Mouse (Mus musculus): Measurements from ENCODE around the gene Myoz2. TPM values are rescaled to one million over a fixed set of nuclear protein-coding genes. Genes with fewer than 3 reads are reported as not detected.

Gene Myoz2
- total and polyA plus RNA-seq, 3 experiments: not detected

- TF ChIP-seq JUND (IDR thresholded peaks at IDR 0.05; ENCODE audit: low read depth, low read length) (no peak), GATA1 (IDR thresholded peaks at IDR 0.05; ENCODE audit: low read depth, low read length) (no peak), POLR2AphosphoS2 (IDR thresholded peaks at IDR 0.05; ENCODE audit: low read length) (no peak), CHD1 (IDR thresholded peaks at IDR 0.05; ENCODE audit: low read depth, low read length) (no peak)
These were observed 16.0 kb downstream of the Myoz2 start (continued) for GRCm38 (mm10) chr3:123018792-123019191.

- DNase-seq (ENCODE audit: low read depth, low spot score): no peak
- Histone ChIP-seq H3K4me1 (ENCODE audit: control insufficient read depth in 1 of 2, insufficient read depth in 2 of 2, low read length in 2 of 2) (no peaks in the 10 kb centered on the region), H3K27ac (ENCODE audit: control insufficient read depth, low read depth, low read length) (no peak overlapping the region), H3K36me3 (ENCODE audit: control insufficient read depth in 1 of 2, insufficient read depth in 2 of 2, low read length in 2 of 2) (no peaks in the 10 kb centered on the region), H3K79me2 (ENCODE audit: control insufficient read depth, insufficient read depth, low read length, poor library complexity) (no peaks in the 10 kb centered on the region), H3K4me3 (ENCODE audit: control insufficient read depth in 1 of 2, insufficient read depth in 1 of 2, low read depth in 2 of 2, low read length in 2 of 2) (no peak overlapping the region), H3K9ac (ENCODE audit: control insufficient read depth, low read depth, low read length, poor library complexity, severe bottlenecking) (no peak overlapping the region), H3K9me3 (replicated peaks; ENCODE audit: insufficient read depth, low read length) (no peaks in the 10 kb centered on the region), H3K27me3 (ENCODE audit: control insufficient read depth in 1 of 2, insufficient read depth in 2 of 2, low read length in 2 of 2) (no peaks in the 10 kb centered on the region)
- TF ChIP-seq USF2 (IDR thresholded peaks at IDR 0.05; ENCODE audit: borderline replicate concordance in 1 of 2, insufficient read depth in 1 of 2, low read depth in 1 of 2, low read length in 2 of 2) (no peak), POLR2A (IDR thresholded peaks at IDR 0.05; ENCODE audit: control insufficient read depth in 1 of 2, insufficient read depth in 1 of 2, low read depth in 1 of 2, low read length in 2 of 2, poor library complexity in 1 of 2) (no peak), CHD2 (IDR thresholded peaks at IDR 0.05; ENCODE audit: low read length) (no peak), MAZ (IDR thresholded peaks at IDR 0.05; ENCODE audit: low read depth, low read length) (no peak), MYB (IDR thresholded peaks at IDR 0.05; ENCODE audit: low read depth, low read length) (no peak), POLR2AphosphoS2 (IDR thresholded peaks at IDR 0.05; ENCODE audit: low read length) (no peak), ZKSCAN1 (IDR thresholded peaks at IDR 0.05; ENCODE audit: low read depth, low read length) (no peak), ETS1 (IDR thresholded peaks at IDR 0.05; ENCODE audit: low read depth, low read length) (no peak), KAT2A (conservative IDR thresholded peaks at IDR 0.05; ENCODE audit: low read depth, low read length) (no peak), BHLHE40 (IDR thresholded peaks at IDR 0.05; ENCODE audit: borderline replicate concordance, low read depth, low read length) (no peak), TBP (IDR thresholded peaks at IDR 0.05; ENCODE audit: low read depth, low read length) (no peak), UBTF (IDR thresholded peaks at IDR 0.05; ENCODE audit: borderline replicate concordance, insufficient read depth, low read depth, low read length) (no peak), GATA1 (IDR thresholded peaks at IDR 0.05; ENCODE audit: low read depth, low read length) (no peak), MEF2A (IDR thresholded peaks at IDR 0.05; ENCODE audit: extremely low read depth, insufficient replicate concordance, low read depth, low read length, poor library complexity, severe bottlenecking) (no peak), SIN3A (IDR thresholded peaks at IDR 0.05; ENCODE audit: low read length) (no peak), NELFE (IDR thresholded peaks at IDR 0.05; ENCODE audit: low read depth, low read length) (no peak)
These were observed 21.3 kb downstream of the Myoz2 start for GRCm38 (mm10) chr3:123013476-123013875.

GRCm38 (mm10) chr3:123009417-123009816, 25.4 kb downstream of the Myoz2 start:
- H3K4me3 ChIP-seq (ENCODE audit: control insufficient read depth in 1 of 2, insufficient read depth in 1 of 2, low read depth in 2 of 2, low read length in 2 of 2): no peak overlapping the region
- no peak overlapping the region for H3K27ac ChIP-seq (ENCODE audit: control insufficient read depth, low read depth, low read length)
- no peak for TF ChIP-seq MXI1 (IDR thresholded peaks at IDR 0.05; ENCODE audit: low read depth, low read length)
- no peak for TF ChIP-seq MEF2A (IDR thresholded peaks at IDR 0.05; ENCODE audit: extremely low read depth, insufficient replicate concordance, low read depth, low read length, poor library complexity, severe bottlenecking)
- no peak for TF ChIP-seq NELFE (IDR thresholded peaks at IDR 0.05; ENCODE audit: low read depth, low read length)
- TF ChIP-seq CHD1 (IDR thresholded peaks at IDR 0.05; ENCODE audit: low read depth, low read length): no peak
- no peak for TF ChIP-seq CHD2 (IDR thresholded peaks at IDR 0.05; ENCODE audit: low read length)
- TF ChIP-seq MYC (IDR thresholded peaks at IDR 0.05; ENCODE audit: low read depth, low read length): no peak
- TF ChIP-seq EP300 (IDR thresholded peaks at IDR 0.05; ENCODE audit: low read depth in 1 of 2, low read length in 2 of 2): no peak
- no peak for TF ChIP-seq TCF12 (IDR thresholded peaks at IDR 0.05; ENCODE audit: low read depth, low read length)
- TF ChIP-seq USF2 (IDR thresholded peaks at IDR 0.05; ENCODE audit: borderline replicate concordance in 1 of 2, insufficient read depth in 1 of 2, low read depth in 1 of 2, low read length in 2 of 2): no peak
- no peak for TF ChIP-seq POLR2AphosphoS2 (IDR thresholded peaks at IDR 0.05; ENCODE audit: low read length)
- no peaks in the 10 kb centered on the region for H3K9me3 ChIP-seq (replicated peaks; ENCODE audit: insufficient read depth, low read length)
- no peak overlapping the region for H3K9ac ChIP-seq (ENCODE audit: control insufficient read depth, low read depth, low read length, poor library complexity, severe bottlenecking)
- H3K4me1 ChIP-seq (ENCODE audit: control insufficient read depth in 1 of 2, insufficient read depth in 2 of 2, low read length in 2 of 2): no peaks in the 10 kb centered on the region
- H3K36me3 ChIP-seq (ENCODE audit: control insufficient read depth in 1 of 2, insufficient read depth in 2 of 2, low read length in 2 of 2): no peaks in the 10 kb centered on the region
- H3K79me2 ChIP-seq (ENCODE audit: control insufficient read depth, insufficient read depth, low read length, poor library complexity): no peaks in the 10 kb centered on the region
- H3K27me3 ChIP-seq (ENCODE audit: control insufficient read depth in 1 of 2, insufficient read depth in 2 of 2, low read length in 2 of 2): no peaks in the 10 kb centered on the region
- DNase-seq (ENCODE audit: low read depth, low spot score): no peak

Measured in MEL (cell line).